Mouse (Mus musculus) cortical plate, adult 2 months (tissue): ENCODE measurements at regions not wholly inside any gene's neighbourhood (a gene's known extent, or its start where the extent isn't known, plus 50 kb on each side); places are given as distances from the start of the nearest gene placed in this dataset.

ENCODE experiments used
- CTCF ChIP-seq: fragments of 200-500 bp; IDR thresholded peaks from 2 replicates; pipeline ENCODE4 v1.5.1; 2011; ENCODE audit warnings: mild to moderate bottlenecking, control low read depth, low read length; ENCODE audit not compliant: insufficient read depth; ENCODE audit errors: extremely low read depth
- POLR2A ChIP-seq: fragments of 200-500 bp; IDR thresholded peaks from 2 replicates; pipeline ENCODE4 v1.6.1; 2011; ENCODE audit warnings: mild to moderate bottlenecking, low read length, control low read depth; ENCODE audit not compliant: insufficient read depth; ENCODE audit errors: extremely low read depth

- no peak for TF ChIP-seq POLR2A
- no peak for TF ChIP-seq CTCF
Measured at GRCm38 (mm10) chr3:18637553-18637952, 689.3 kb downstream of the Cypt12 start.
